Mouse (Mus musculus): ENCODE data around the gene Pde7b. TPM values are rescaled to one million over a fixed set of nuclear protein-coding genes. Genes with fewer than 3 reads are reported as not detected.

Gene Pde7b
- total and polyA plus RNA-seq, 3 experiments, result not detected

GRCm38 (mm10) chr10:20621661-20622454 lies 103.0 kb downstream of the Pde7b start:
- Histone ChIP-seq H3K36me3 (replicated peaks in 1 of 2; ENCODE audit: control insufficient read depth in 1 of 2, insufficient read depth in 1 of 2, low read length in 1 of 2) (no peaks in the 10 kb centered on the region), H3K9ac (ENCODE audit: insufficient read depth, low read depth) (no peak overlapping the region), H3K79me2 (replicated peaks; ENCODE audit: control insufficient read depth, extremely low read depth, insufficient read depth, poor library complexity, severe bottlenecking) (no peaks in the 10 kb centered on the region), H3K4me2 (ENCODE audit: insufficient read depth, low read depth, poor library complexity, severe bottlenecking) (no peak overlapping the region), H3K27me3 (replicated peaks) (no peaks in the 10 kb centered on the region), H3K4me3 (replicated peaks in 1 of 3; ENCODE audit: low read depth in 2 of 3, low read length in 2 of 3, poor library complexity in 1 of 3) (no peak overlapping the region), H3K27ac (ENCODE audit: insufficient read depth, low read depth) (no peak overlapping the region), H3K9me3 (replicated peaks; ENCODE audit: low read length) (no peaks in the 10 kb centered on the region), H3K4me1 (ENCODE audit: control insufficient read depth in 1 of 2, insufficient read depth in 2 of 2) (no peaks in the 10 kb centered on the region)
- no peak for TF ChIP-seq USF2 (conservative IDR thresholded peaks at IDR 0.05; ENCODE audit: low read depth, low read length)
- no peak for TF ChIP-seq JUN (IDR thresholded peaks at IDR 0.05; ENCODE audit: insufficient read depth, low read depth, low read length)
- TF ChIP-seq KAT2A (IDR thresholded peaks at IDR 0.05; ENCODE audit: insufficient replicate concordance, low read length), result no peak
- TF ChIP-seq MAFK (IDR thresholded peaks at IDR 0.05; ENCODE audit: insufficient replicate concordance, low read length), result no peak
- TF ChIP-seq ZKSCAN1 (IDR thresholded peaks at IDR 0.05; ENCODE audit: borderline replicate concordance, low read depth, low read length), result no peak
- no peak for TF ChIP-seq ETS1 (conservative IDR thresholded peaks at IDR 0.05; ENCODE audit: low read depth, low read length)
- no peak for TF ChIP-seq ZC3H11A (IDR thresholded peaks at IDR 0.05; ENCODE audit: low read depth, low read length)
- TF ChIP-seq MAZ (IDR thresholded peaks at IDR 0.05; ENCODE audit: low read depth, low read length), result no peak
- TF ChIP-seq IRF4 (IDR thresholded peaks at IDR 0.05; ENCODE audit: low read depth, low read length), result no peak
- no peak for TF ChIP-seq GABPA (IDR thresholded peaks at IDR 0.05; ENCODE audit: insufficient replicate concordance, low read depth, low read length)
- no peak for TF ChIP-seq ZMIZ1 (IDR thresholded peaks at IDR 0.05; ENCODE audit: low read depth, low read length)
- TF ChIP-seq BHLHE40 (IDR thresholded peaks at IDR 0.05; ENCODE audit: low read depth, low read length), result no peak
- TF ChIP-seq EP300 (IDR thresholded peaks at IDR 0.05; ENCODE audit: low read length), result no peak
- TF ChIP-seq USF1 (IDR thresholded peaks at IDR 0.05; ENCODE audit: low read depth, low read length), result no peak
- no peak for TF ChIP-seq NELFE (IDR thresholded peaks at IDR 0.05; ENCODE audit: low read depth, low read length)
- no peak for TF ChIP-seq ELF1 (IDR thresholded peaks at IDR 0.05; ENCODE audit: low read depth, low read length)
- TF ChIP-seq POLR2A (IDR thresholded peaks at IDR 0.05; ENCODE audit: low read depth, low read length), result no peak
- TF ChIP-seq UBTF (IDR thresholded peaks at IDR 0.05; ENCODE audit: low read depth, low read length), result no peak
- dilution Hi-C loops (cut with MboI; ENCODE audit: extremely low pct_ligation_motif_present, extremely low pct_unique_long_range_greater_than_20kb, low sequenced_read_pairs) (no loop called here), in situ Hi-C loops (cut with MboI; ENCODE audit: low pct_ligation_motif_present, low pct_unique_long_range_greater_than_20kb, low sequenced_read_pairs) (no loop called here)
- no peak for DNase-seq (ENCODE audit: extremely low read depth)

DNA sequence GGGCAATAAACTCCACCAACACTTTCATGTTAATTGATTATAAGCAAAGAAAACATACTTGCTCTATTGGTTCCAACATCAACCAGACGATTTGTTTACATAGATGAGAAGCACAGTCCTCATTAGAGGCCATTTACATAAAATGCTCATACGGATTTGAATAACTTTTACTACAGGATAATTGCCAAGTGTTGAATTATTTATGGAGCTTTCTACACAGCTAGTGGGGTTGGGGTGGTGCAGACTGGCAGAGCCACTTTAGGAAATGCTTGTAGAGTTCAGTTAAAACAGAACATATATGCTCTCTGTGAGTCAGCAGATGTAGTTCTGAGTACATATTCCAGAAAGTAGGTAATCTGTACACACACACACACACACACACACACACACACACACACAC lies 118.9 kb downstream of the Pde7b start:
- no peaks in the 10 kb centered on the region for H3K9me3 ChIP-seq (replicated peaks; ENCODE audit: low read length)
- no peak overlapping the region for H3K9ac ChIP-seq (ENCODE audit: insufficient read depth, low read depth)
- in situ Hi-C loops (cut with MboI; ENCODE audit: low pct_ligation_motif_present, low pct_unique_long_range_greater_than_20kb, low sequenced_read_pairs) (no loop called here), dilution Hi-C loops (cut with MboI; ENCODE audit: extremely low pct_ligation_motif_present, extremely low pct_unique_long_range_greater_than_20kb, low sequenced_read_pairs) (no loop called here)
- no peak for TF ChIP-seq ZC3H11A (IDR thresholded peaks at IDR 0.05; ENCODE audit: low read depth, low read length)
- H3K4me3 ChIP-seq (replicated peaks in 1 of 3; ENCODE audit: low read depth in 2 of 3, low read length in 2 of 3, poor library complexity in 1 of 3), result no peak overlapping the region
- H3K4me1 ChIP-seq (ENCODE audit: control insufficient read depth in 1 of 2, insufficient read depth in 2 of 2), result no peaks in the 10 kb centered on the region
- no peaks in the 10 kb centered on the region for H3K79me2 ChIP-seq (replicated peaks; ENCODE audit: control insufficient read depth, extremely low read depth, insufficient read depth, poor library complexity, severe bottlenecking)
- no peak for DNase-seq (ENCODE audit: extremely low read depth)
- H3K27ac ChIP-seq (ENCODE audit: insufficient read depth, low read depth), result no peak overlapping the region
- no peaks in the 10 kb centered on the region for H3K27me3 ChIP-seq (replicated peaks)
- H3K4me2 ChIP-seq (ENCODE audit: insufficient read depth, low read depth, poor library complexity, severe bottlenecking), result no peak overlapping the region
- H3K36me3 ChIP-seq (replicated peaks in 1 of 2; ENCODE audit: control insufficient read depth in 1 of 2, insufficient read depth in 1 of 2, low read length in 1 of 2), result no peaks in the 10 kb centered on the region

All from CH12.LX (cell line).